Mouse (Mus musculus) ES-Bruce4 (cell line): Measurements from ENCODE around the gene Rps6ka2. TPM values are rescaled to one million over a fixed set of nuclear protein-coding genes. Genes with fewer than 3 reads are reported as not detected.
"Not testable (repeated sequence)": the region's sequence is repeated elsewhere in the genome, so short reads cannot be mapped to it uniquely, and the experiment has no call there.

ENCODE experiments used
- H3K27ac ChIP-seq: 2 replicates; pipeline ENCODE4 v1.5.1; 2012; ENCODE audit warnings: low read length, inconsistent platforms; ENCODE audit not compliant: insufficient read depth
- H3K27me3 ChIP-seq: 2 replicates; pipeline ENCODE4 v1.6.1; 2012; ENCODE audit warnings: mild to moderate bottlenecking, low read length, inconsistent platforms; ENCODE audit not compliant: control insufficient read depth, poor library complexity, insufficient read depth, severe bottlenecking
- H3K36me3 ChIP-seq: 2 replicates; pipeline ENCODE4 v1.6.1; 2012; ENCODE audit warnings: inconsistent platforms, mild to moderate bottlenecking, low read length, moderate library complexity; ENCODE audit not compliant: control insufficient read depth, poor library complexity, insufficient read depth, severe bottlenecking
- H3K4me1 ChIP-seq: one replicate; pipeline ENCODE4 v1.8.1; 2011; ENCODE audit warnings: low read length; ENCODE audit not compliant: control insufficient read depth, insufficient read depth
- H3K4me3 ChIP-seq: 2 replicates; pipeline ENCODE4 v1.5.1; 2011; ENCODE audit warnings: low read depth, mild to moderate bottlenecking, low read length
- H3K9ac ChIP-seq: 2 replicates; pipeline ENCODE4 v1.6.1; 2012; ENCODE audit warnings: low read depth, mild to moderate bottlenecking, inconsistent platforms; ENCODE audit not compliant: poor library complexity, severe bottlenecking
- H3K9me3 ChIP-seq: replicated peaks from 2 replicates; pipeline ENCODE4 v1.6.1; 2012; ENCODE audit warnings: mild to moderate bottlenecking, low read length, inconsistent platforms; ENCODE audit not compliant: control insufficient read depth, poor library complexity, insufficient read depth, severe bottlenecking
- CTCF ChIP-seq: IDR thresholded peaks from one replicate; pipeline ENCODE4 v1.8.1; 2011; ENCODE audit warnings: low read depth, low read length
- EP300 ChIP-seq: IDR thresholded peaks from 2 replicates; pipeline ENCODE4 v1.6.1; 2011; ENCODE audit warnings: low read depth, low read length; ENCODE audit not compliant: insufficient read depth
- POLR2A ChIP-seq: IDR thresholded peaks from one replicate; pipeline ENCODE4 v1.8.1; 2011; ENCODE audit warnings: low read length; ENCODE audit not compliant: insufficient read depth
- polyA plus RNA-seq: library from polyadenylated mRNA; stranded (reverse); fragments of >200 nt; gene quantifications from 2 replicates; pipeline ENCODE4 v1.2.4, GENCODE M21; 2011; ENCODE audit warnings: low read depth; ENCODE audit not compliant: missing spikeins, insufficient read depth, insufficient read length

Rps6ka2 gene
- polyA plus RNA-seq, 1 experiment: 26.6 TPM

GRCm38 (mm10) chr17:7286422-7287050 lies 116.6 kb downstream of the Rps6ka2 start:
- Histone ChIP-seq H3K9me3 (no peaks in the 10 kb centered on the region), H3K36me3 (peaks cover 3% of the 10 kb centered on the region; the same call in 1 of the 2 replicates), H3K4me1 (no peaks in the 10 kb centered on the region), H3K27ac (no peak overlapping the region), H3K9ac (no peak overlapping the region), H3K27me3 (no peaks in the 10 kb centered on the region), H3K4me3 (no peak overlapping the region)
- TF ChIP-seq CTCF (no peak), EP300 (no peak), POLR2A (no peak)

- H3K27ac ChIP-seq: no peak overlapping the region
- H3K4me3 ChIP-seq: no peak overlapping the region
- H3K36me3 ChIP-seq: no peaks in the 10 kb centered on the region
- no peaks in the 10 kb centered on the region for H3K27me3 ChIP-seq
- no peak for TF ChIP-seq POLR2A
- TF ChIP-seq CTCF: no peak
- no peak for TF ChIP-seq EP300
- H3K4me1 ChIP-seq: no peaks in the 10 kb centered on the region
- H3K9me3 ChIP-seq: no peaks in the 10 kb centered on the region
- no peak overlapping the region for H3K9ac ChIP-seq
Observed at GRCm38 (mm10) chr17:7292012-7292684, 122.2 kb downstream of the Rps6ka2 start.

- H3K4me3 ChIP-seq, H3K36me3 ChIP-seq, H3K9ac ChIP-seq, H3K27me3 ChIP-seq, H3K4me1 ChIP-seq, H3K9me3 ChIP-seq, H3K27ac ChIP-seq: not testable (repeated sequence)
Observed at GRCm38 (mm10) chr17:7306278-7307196, 136.6 kb downstream of the Rps6ka2 start.

GRCm38 (mm10) chr17:7315693-7316382 lies 145.9 kb downstream of the Rps6ka2 start:
- H3K36me3 ChIP-seq, H3K9ac ChIP-seq, H3K4me1 ChIP-seq, H3K27ac ChIP-seq, H3K9me3 ChIP-seq, H3K27me3 ChIP-seq, H3K4me3 ChIP-seq: not testable (repeated sequence)

- H3K4me1 ChIP-seq, H3K27me3 ChIP-seq, H3K4me3 ChIP-seq, H3K9ac ChIP-seq, H3K36me3 ChIP-seq, H3K9me3 ChIP-seq, H3K27ac ChIP-seq: not testable (repeated sequence)
Observed at GRCm38 (mm10) chr17:7319789-7320188, 149.9 kb downstream of the Rps6ka2 start.

- H3K9me3 ChIP-seq, H3K4me1 ChIP-seq, H3K9ac ChIP-seq, H3K27me3 ChIP-seq, H3K4me3 ChIP-seq, H3K36me3 ChIP-seq, H3K27ac ChIP-seq: not testable (repeated sequence)
Observed at GRCm38 (mm10) chr17:7324346-7324745, 154.4 kb downstream of the Rps6ka2 start, which contains the start of gene Tcp10a. Gene Tcp10a (plus strand): TSS chr17:7324646.

GRCm38 (mm10) chr17:7326415-7326814 lies 156.5 kb downstream of the Rps6ka2 start:
- H3K4me1 ChIP-seq, H3K9me3 ChIP-seq, H3K27me3 ChIP-seq, H3K36me3 ChIP-seq, H3K9ac ChIP-seq, H3K27ac ChIP-seq, H3K4me3 ChIP-seq: not testable (repeated sequence)

GRCm38 (mm10) chr17:7332745-7333144 lies 162.8 kb downstream of the Rps6ka2 start:
- not testable (repeated sequence) for H3K27ac ChIP-seq

More at GRCm38 (mm10) chr17:7332745-7333144, 162.8 kb downstream of the Rps6ka2 start:
- not testable (repeated sequence) for H3K9ac ChIP-seq, H3K4me3 ChIP-seq, H3K4me1 ChIP-seq, H3K9me3 ChIP-seq, H3K27me3 ChIP-seq, H3K36me3 ChIP-seq
